Mouse (Mus musculus): ENCODE results near the gene Il6st.

Gene Il6st

GRCm38 (mm10) chr13:112523346-112523970 lies 59.6 kb downstream of the Il6st start:
- no peak for DNase-seq (ENCODE audit: low spot score in 2 of 2)

- no peak for DNase-seq (ENCODE audit: low spot score in 2 of 2)
Observed at GRCm38 (mm10) chr13:112527186-112527585, 63.3 kb downstream of the Il6st start.

DNA sequence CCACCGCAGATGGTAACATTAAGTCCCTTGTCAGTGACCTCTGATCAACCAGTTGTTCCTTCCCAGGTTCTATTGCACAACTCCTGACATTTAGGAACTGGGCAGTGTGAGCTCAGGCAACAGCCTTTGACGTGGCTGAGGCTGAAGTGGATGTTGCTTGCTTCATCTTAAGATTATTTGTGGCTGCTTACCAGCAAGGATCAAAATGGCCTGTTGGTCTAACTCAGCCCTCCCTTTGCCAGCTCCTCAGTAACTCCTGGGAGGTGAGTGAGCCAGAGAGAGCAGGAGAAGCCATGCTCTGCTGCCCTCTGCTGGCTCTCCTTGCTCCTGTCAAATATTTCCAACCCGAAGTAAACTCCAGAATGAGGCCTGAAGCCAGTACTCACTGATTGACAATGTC lies 66.0 kb downstream of the Il6st start:
- peak; percentile 59 to 79 for DNase-seq (ENCODE audit: low spot score in 2 of 2)

GRCm38 (mm10) chr13:112532235-112532634 lies 68.4 kb downstream of the Il6st start:
- DNase-seq (ENCODE audit: low spot score in 2 of 2), result no peak

GRCm38 (mm10) chr13:112533556-112533955 lies 69.7 kb downstream of the Il6st start:
- DNase-seq (ENCODE audit: low spot score in 2 of 2), result no peak

- no peak for DNase-seq (ENCODE audit: low spot score in 2 of 2)
Observed at GRCm38 (mm10) chr13:112536611-112537010, 72.7 kb downstream of the Il6st start.

DNA sequence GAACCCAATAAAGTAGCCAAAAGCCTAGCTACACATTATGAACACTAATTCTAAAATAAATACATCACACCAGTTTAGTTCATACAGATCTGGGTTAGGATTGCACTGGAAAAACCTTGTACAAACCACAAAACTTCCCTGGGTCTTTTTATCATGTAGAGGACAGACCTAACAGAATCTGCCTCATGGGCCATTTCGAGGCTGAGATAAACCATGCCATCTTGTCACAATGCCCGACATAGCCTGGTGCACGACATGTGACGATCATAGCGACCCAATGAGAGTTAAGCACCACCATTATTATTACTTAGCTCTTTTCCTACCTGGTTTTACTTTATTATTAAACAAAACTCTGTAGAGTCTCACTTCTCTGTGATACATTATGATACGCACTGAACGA lies 73.2 kb downstream of the Il6st start:
- DNase-seq (ENCODE audit: low spot score in 2 of 2), result no peak

DNA sequence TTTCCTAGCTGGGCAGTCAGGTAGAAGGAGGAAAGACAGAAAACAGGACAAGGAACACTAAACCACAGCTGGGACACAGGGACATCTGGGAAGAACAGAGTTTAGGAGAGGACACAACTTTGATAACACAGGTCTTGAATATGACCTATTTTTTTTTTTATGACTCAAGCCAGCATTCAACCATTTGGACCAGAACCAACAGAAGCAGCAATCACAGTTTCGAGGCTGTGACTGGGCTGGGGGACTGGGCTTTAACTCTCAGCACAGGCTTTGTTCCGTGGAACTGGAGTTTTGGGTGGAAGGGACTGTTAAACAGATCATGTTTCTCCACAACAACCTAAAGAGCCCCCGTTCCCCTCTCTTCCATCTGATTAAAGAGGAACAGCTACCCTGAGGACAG lies 76.7 kb downstream of the Il6st start:
- DNase-seq (ENCODE audit: low spot score in 2 of 2), result no peak

- no peak for DNase-seq (ENCODE audit: low spot score in 2 of 2)
Observed at GRCm38 (mm10) chr13:112541223-112541975, 77.5 kb downstream of the Il6st start.

- no peak for DNase-seq (ENCODE audit: low spot score in 2 of 2)
Observed at GRCm38 (mm10) chr13:112551641-112552548, 88.0 kb downstream of the Il6st start.

GRCm38 (mm10) chr13:112553304-112553703 lies 89.4 kb downstream of the Il6st start:
- DNase-seq (ENCODE audit: low spot score in 2 of 2), result no peak

- DNase-seq (ENCODE audit: low spot score in 2 of 2), result no peak
Observed at GRCm38 (mm10) chr13:112556501-112556900, 92.6 kb downstream of the Il6st start.

All from urinary bladder, postnatal 4 days (tissue).